Mouse (Mus musculus): ENCODE measurements around the gene Naaladl2.
"Not testable (repeated sequence)": the region's sequence is repeated elsewhere in the genome, so short reads cannot be mapped to it uniquely, and the experiment has no call there.

Gene Naaladl2

GRCm38 (mm10) chr3:24314658-24315297 is 829.3 kb downstream of the Naaladl2 start:
- no peak for DNase-seq (ENCODE audit: low spot score)

- no peak for DNase-seq (ENCODE audit: low spot score)
Measured at GRCm38 (mm10) chr3:24225418-24225817, 918.6 kb downstream of the Naaladl2 start.

DNA sequence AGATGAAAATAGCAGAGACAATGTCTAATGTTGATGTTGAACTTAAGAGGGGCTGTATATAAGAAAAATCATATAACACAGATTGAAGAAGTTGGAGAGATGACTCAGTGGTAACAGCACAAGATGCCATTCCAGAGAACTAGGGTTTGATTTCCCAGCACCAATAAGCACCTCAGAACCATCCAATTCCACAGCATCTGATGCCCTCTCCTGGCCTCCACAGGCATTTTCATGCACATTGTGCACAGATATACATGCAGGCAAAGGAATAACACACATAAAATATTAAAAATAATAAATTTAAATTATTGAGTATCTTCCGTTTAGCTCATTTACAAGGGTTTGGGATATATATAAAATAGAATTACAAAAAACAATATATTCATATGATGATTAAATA is 926.6 kb downstream of the Naaladl2 start:
- DNase-seq (ENCODE audit: low spot score), result no peak

DNA sequence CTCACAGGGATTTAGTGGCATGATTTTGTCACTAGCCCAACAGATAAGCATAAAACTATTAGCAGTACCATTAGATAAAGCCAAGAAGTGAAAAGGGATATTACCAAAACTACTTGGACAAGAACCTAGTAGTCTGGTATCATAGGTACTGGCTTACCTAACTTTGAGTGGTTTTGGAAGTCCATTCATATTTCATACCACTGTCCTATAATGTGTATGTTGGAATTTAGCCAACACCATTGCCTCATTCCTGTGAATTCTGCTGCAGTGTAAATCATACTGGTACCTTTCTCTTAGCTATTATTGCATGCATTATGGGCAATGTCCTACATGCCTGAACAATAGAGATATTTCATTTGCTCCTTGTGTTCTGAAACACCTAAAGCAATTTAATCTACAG is 977.5 kb downstream of the Naaladl2 start:
- no peak for DNase-seq (ENCODE audit: low spot score)

DNA sequence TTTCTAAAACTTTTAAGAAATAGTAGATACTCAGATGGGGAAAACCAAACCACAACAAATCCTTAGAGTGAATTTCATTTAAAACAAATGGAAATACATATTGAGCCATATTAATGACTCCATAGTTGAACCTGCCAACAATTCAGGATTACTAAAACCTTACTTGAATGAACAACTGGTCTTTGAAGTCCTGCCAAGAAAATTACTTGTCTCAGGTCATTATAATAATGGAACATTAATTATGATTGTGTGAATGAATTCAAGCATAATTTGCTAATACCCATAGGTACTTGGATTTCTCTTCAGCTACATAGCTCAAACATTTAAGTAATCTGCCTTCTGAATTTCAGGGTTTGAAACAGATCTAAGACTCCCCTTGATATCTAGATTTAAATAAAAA is 980.1 kb downstream of the Naaladl2 start:
- no peak for DNase-seq (ENCODE audit: low spot score)

GRCm38 (mm10) chr3:24151086-24151815 is 992.8 kb downstream of the Naaladl2 start:
- DNase-seq (ENCODE audit: low spot score), result not testable (repeated sequence)

- DNase-seq (ENCODE audit: low spot score), result no peak
Measured at GRCm38 (mm10) chr3:24142808-24143207, 1001.3 kb downstream of the Naaladl2 start.

DNA sequence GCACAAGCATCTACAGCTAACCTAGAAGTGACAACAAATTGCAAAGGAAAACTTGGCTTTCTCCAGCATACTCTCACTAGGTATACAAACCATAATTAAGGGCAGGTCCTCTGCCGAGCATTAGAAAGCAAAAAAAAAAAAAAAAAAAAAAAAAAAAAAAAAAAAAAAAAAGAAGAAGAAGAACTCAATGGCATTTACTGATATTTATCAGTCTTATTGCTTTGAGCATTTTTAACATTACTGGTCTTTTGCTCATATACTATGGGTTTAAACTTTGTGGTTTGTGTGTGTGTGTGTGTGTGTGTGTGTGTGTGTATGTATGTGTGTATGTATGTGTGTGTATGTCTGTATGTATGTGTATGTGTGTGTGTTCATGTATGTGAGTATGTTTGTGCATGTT is 1006.1 kb downstream of the Naaladl2 start:
- no peak for DNase-seq (ENCODE audit: low spot score)

GRCm38 (mm10) chr3:24126200-24126599 is 1017.9 kb downstream of the Naaladl2 start:
- no peak for DNase-seq (ENCODE audit: low spot score)

DNA sequence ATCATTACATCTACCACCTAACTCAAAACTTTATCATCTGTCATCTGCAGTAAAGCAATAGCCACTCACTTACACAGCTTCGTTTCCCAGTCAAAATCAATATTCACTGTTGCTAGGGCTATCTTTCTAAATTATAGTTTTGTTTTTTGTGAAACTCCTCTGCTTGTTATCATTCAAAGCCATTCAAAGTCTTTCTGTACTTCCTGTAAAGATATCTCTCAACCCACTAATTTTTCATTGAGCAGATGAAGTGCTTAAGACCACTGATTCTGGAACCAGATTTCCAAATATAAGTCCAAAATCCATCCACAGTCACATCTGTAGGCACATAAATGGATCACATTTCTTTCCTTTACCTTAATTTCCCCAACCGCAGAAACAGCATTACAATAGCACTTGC is 1020.0 kb downstream of the Naaladl2 start:
- DNase-seq (ENCODE audit: low spot score), result no peak

DNA sequence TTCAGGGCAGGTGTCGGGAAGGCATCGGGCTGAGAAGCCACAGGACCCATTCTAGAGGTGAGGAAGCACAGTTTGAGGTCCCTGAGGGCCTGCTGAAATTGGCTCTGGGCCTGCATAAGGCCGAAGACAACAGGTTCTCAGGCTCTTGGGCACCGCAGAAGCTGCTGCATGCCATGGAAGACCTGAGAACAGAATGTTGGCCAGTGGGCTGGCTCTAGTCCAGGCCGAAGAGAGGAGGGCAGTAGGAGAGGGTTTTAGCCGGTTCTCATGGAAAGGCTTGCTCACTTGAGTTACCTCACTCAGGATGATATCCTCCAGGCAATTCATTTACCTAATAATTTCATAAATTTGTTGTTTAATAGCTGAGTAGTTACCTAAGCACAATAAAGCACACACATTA is 1025.9 kb downstream of the Naaladl2 start:
- no peak for DNase-seq (ENCODE audit: low spot score)

DNA sequence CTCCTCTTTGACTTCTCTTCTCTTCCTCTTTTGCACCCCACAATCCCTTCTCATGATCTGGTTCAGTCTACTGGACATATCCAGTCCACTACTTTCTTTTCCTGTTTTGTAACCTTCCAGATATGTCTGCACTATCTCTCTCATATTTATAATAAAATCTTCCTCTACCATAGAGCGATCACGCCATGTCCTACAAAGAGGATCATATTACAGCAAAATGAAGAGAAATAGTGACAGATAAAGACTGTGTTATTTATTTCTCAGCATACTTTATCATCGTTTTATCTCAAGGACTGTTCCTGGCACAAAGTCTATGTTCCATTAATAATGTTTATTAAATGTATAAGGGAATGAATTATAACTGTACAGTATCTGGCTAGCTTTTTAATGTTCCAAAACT is 1029.2 kb downstream of the Naaladl2 start:
- no peak for DNase-seq (ENCODE audit: low spot score)

GRCm38 (mm10) chr3:24113360-24113759 is 1030.7 kb downstream of the Naaladl2 start:
- DNase-seq (ENCODE audit: low spot score), result no peak

DNA sequence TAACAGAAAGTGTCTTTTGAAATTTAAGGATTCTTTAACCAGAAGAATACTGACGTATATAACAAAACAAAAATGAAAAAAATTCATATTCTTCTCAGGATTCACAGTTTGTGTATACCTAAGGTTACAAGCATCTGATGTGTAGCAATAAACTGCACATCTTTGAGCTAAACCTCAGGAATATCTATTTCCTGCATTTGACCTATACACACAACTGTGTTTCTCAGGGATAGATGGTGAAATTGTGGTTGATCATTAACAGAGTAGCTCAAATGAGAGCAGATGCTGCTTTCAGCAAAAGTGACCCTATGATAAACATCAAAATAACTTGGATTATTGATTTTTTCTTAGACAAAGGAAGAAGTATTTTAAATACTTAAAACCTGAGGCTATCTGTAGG is 1037.7 kb downstream of the Naaladl2 start:
- DNase-seq (ENCODE audit: low spot score), result no peak

- DNase-seq (ENCODE audit: low spot score), result no peak
Measured at GRCm38 (mm10) chr3:24079761-24080160, 1064.3 kb downstream of the Naaladl2 start.

DNA sequence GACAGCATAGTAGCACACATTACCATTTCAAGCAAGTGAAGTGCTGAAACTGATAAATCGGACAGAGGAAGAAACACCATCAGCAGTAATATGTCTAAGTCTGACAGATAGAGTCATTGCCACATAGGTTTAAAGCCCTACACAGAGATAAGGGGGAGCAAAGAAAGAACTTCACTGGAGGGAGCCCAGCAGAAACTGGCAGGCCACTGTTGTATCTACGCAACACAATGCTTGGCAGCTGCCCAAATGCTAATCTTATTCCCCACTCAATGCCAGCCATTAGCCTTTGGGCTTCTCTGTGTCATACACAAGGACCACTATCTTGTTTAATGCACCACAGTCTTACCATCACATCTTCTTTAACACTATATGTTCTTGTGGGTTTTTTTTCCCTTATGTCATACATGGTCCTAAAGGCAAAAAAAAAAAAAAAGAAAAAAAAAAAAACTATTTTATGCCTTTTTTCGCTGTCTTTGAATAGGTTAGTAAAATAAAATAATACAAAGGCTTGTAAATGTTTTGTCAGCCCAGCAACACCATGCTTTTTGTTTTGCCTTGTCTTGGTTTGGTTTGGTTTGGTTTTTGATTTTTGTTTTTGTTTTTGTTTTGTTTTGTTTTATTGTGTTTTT is 1072.8 kb downstream of the Naaladl2 start:
- peak; percentile 9 for DNase-seq (ENCODE audit: low spot score)

DNA sequence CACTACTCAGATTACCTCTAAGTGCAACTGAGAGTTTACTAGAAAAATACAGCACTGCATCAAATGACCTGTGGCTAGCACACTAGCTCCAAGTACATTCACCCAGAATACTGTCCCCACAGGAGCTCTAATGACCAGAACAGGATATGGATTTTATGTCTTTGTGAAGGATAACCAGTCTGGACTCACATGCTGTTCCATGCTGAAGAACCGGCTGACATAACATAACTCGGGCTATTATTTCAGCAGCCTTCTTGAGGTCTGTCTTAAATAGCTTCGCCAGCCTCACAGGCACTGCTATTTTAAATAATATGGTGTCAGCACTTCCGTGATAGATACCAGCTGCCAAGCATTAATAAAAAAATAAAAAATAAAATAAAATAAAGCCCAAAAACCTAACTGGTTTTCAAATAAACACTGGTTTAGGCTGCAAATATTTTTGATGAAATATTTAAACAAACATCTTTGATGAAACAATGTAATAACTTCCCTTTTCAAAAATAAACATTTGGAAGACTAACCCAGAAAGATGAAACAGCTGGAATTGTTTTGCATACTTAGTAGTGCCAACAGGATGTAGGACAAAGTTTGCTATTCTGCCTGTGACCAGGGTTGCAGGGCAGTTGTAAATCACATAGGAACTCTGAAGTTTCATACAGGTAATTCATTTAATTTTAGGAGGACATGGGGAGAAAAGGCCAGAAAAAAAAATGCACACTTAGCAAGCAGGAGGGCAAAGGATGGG is 1073.5 kb downstream of the Naaladl2 start:
- DNase-seq (ENCODE audit: low spot score), result peak; percentile 8

DNA sequence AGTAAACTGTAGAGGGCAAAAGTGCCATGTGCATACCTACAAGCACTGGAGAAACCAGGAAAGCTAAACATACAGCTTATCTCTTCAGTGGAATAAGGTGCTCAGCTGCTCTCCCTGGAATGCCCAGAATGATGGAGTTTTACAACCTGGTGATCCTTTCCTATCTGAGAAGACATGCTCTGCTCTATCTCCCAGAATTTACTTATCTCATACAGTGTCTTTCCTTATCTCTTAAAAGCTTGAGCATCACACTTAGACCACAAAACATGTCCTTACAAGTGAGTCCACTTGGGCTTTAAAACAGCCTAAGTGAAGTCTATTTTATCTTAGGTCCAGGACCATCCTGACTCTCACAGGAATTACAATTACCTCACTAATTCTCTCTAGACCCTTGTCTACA is 1095.8 kb downstream of the Naaladl2 start:
- no peak for DNase-seq (ENCODE audit: low spot score)

- DNase-seq (ENCODE audit: low spot score), result no peak
Measured at GRCm38 (mm10) chr3:24001741-24002140, 1142.3 kb downstream of the Naaladl2 start.

- DNase-seq (ENCODE audit: low spot score), result no peak
Measured at GRCm38 (mm10) chr3:23973727-23974126, 1170.3 kb downstream of the Naaladl2 start.

DNA sequence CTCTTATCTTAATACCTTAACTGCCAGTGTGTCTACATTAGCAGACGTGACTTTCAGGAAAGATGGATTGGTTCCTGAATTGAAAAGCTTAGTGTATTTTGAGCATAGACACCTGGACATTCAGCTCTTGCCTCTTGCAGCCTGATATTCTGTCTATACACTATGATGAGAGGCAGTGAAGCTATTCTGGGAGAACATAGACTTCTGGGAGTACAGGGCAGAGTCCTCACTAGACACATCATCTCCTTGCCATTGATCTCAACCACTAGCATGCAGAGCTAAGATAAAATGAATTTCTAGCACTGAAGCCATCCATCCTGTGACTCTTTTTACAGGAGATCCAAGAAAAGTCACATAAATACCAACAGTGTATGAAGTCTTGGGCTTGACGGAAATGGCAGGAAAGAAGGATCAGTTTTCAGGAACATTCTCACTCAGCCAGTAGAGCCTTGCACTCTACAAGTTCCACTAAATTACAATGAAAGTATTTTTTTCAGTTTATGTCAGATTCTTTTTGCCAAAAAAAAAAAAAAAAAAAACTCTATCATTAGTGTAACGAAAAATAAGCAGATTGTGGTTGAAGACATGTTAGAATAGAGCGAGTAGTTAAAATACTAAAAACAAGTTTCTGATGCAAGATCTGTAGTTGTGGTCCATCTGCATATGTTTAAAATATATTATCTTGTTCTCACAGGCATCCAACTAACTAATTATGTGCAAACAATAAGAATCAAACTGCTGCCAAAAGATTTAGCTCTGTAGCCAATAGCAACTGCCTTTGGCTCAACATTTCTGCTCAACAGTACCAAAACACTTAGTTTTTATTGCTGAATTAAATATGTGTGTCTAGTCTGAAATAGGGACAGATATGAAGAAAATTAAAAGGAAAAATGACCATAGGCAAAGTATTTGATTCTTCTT is 1171.1 kb downstream of the Naaladl2 start:
- no peak for DNase-seq (ENCODE audit: low spot score)
